Comparison of ENCODE assay signal across 9 mouse cellular contexts in genomic region chr2:143545299-143545751, GRCm38 (mm10). TPM values are rescaled to one million over a fixed set of nuclear protein-coding genes. Genes with fewer than 3 reads are reported as not detected.
A peak's percentile ranks its signal among the peaks of the same experiment; 100 is the strongest.
DNase-seq lines count a peak whose midpoint lies in the region; ATAC-seq lines count a peak whose summit lies in the region.
"Had no signal": no experiment of that assay in that cellular context is flagged by ENCODE, and none has a peak within 500 bp of the region (broad histone marks: within the 10 kb centered on the region; RNA-seq: fewer than 3 reads in every experiment).

No protein-coding gene starts in this region.

- H3K9me3 ChIP-seq in heart, embryonic 12.5 days (replicated peaks), result no peaks in the 10 kb centered on the region
- H3K9me3 ChIP-seq in forebrain, embryonic 13.5 days (replicated peaks), result no peaks in the 10 kb centered on the region
- H3K9me3 ChIP-seq in neural tube, embryonic 14.5 days (ENCODE audit: control insufficient read depth, low read length), result no peaks in the 10 kb centered on the region

- WGBS in heart, embryonic 12.5 days, result under 1% methylated on average over 7 of the region's 7 CpGs
- WGBS in forebrain, embryonic 13.5 days, result 2% methylated on average over 7 of the region's 7 CpGs
- 2% methylated on average over 7 of the region's 7 CpGs for WGBS in neural tube, embryonic 14.5 days

- no peak for ATAC-seq in heart, embryonic 12.5 days (ENCODE audit: insufficient number of reproducible peaks, low FRiP score)
- ATAC-seq in cerebellum, adult (ENCODE audit: insufficient number of reproducible peaks, low FRiP score, low TSS enrichment), result peak; percentile 31
- ATAC-seq in forebrain, embryonic 13.5 days, result peak; percentile 46
- ATAC-seq in neural tube, embryonic 14.5 days (ENCODE audit: low read depth), result peak; percentile 22
- ATAC-seq in erythroblast, adult 5-6 weeks (replicated peaks; ENCODE audit: low FRiP score, poor library complexity, severe bottlenecking), result no peak

- intact Hi-C loops in left cerebral cortex, postnatal 14 days (cut with DNase I), result loop anchor here (5.0 to 10.0 kb wide), 4 partner anchors 91 to 433 kb away; no protein-coding TSS in a partner anchor

- H3K27ac ChIP-seq in heart, embryonic 12.5 days (ENCODE audit: poor library complexity, severe bottlenecking), result no peak overlapping the region
- H3K27ac ChIP-seq in forebrain, embryonic 13.5 days, result peak overlapping the region; percentile 70
- H3K27ac ChIP-seq in neural tube, embryonic 14.5 days (ENCODE audit: low read depth, low read length), result peak overlapping the region; percentile 87

- no peak for DNase-seq in heart, adult 8-10 months (ENCODE audit: low spot score)
- peak; percentile 15 to 31 for DNase-seq in left cerebral cortex, postnatal 14 days (ENCODE audit: low spot score in 2 of 2)
- no peak for DNase-seq in ovary, postnatal 14 days (ENCODE audit: low spot score)

- H3K27me3 ChIP-seq in heart, embryonic 12.5 days (replicated peaks), result peaks cover 67% of the 10 kb centered on the region
- peaks cover 29% of the 10 kb centered on the region for H3K27me3 ChIP-seq in forebrain, embryonic 13.5 days
- H3K27me3 ChIP-seq in neural tube, embryonic 14.5 days (ENCODE audit: control insufficient read depth, insufficient read depth, low read length), result peaks cover 6% of the 10 kb centered on the region; the same call in 1 of the 2 replicates

- H3K9ac ChIP-seq in heart, embryonic 12.5 days, result peak overlapping the region; percentile 26; the same call in 1 of the 2 replicates
- peak overlapping the region; percentile 71 for H3K9ac ChIP-seq in forebrain, embryonic 13.5 days
- peak overlapping the region; percentile 68 for H3K9ac ChIP-seq in neural tube, embryonic 14.5 days (replicated peaks; ENCODE audit: low read depth, low read length)

- no peaks in the 10 kb centered on the region for H3K36me3 ChIP-seq in heart, embryonic 12.5 days
- no peaks in the 10 kb centered on the region for H3K36me3 ChIP-seq in forebrain, embryonic 13.5 days (ENCODE audit: poor library complexity, severe bottlenecking)
- no peaks in the 10 kb centered on the region for H3K36me3 ChIP-seq in neural tube, embryonic 14.5 days (ENCODE audit: control insufficient read depth, insufficient read depth, low read length)

- peak overlapping the region; percentile 50 for H3K4me3 ChIP-seq in heart, embryonic 12.5 days
- H3K4me3 ChIP-seq in forebrain, embryonic 13.5 days, result peak overlapping the region; percentile 59
- H3K4me3 ChIP-seq in neural tube, embryonic 14.5 days (ENCODE audit: low read depth, low read length), result peak overlapping the region; percentile 51

- peaks cover 13% of the 10 kb centered on the region for H3K4me1 ChIP-seq in heart, embryonic 12.5 days (replicated peaks)
- H3K4me1 ChIP-seq in forebrain, embryonic 13.5 days, result peaks cover 26% of the 10 kb centered on the region
- H3K4me1 ChIP-seq in neural tube, embryonic 14.5 days (ENCODE audit: control insufficient read depth, insufficient read depth, low read length), result no peaks in the 10 kb centered on the region; the same call in 1 of the 2 replicates

- H3K4me2 ChIP-seq in heart, embryonic 12.5 days, result peak overlapping the region; percentile 87
- H3K4me2 ChIP-seq in forebrain, embryonic 13.5 days, result peak overlapping the region; percentile 78
- H3K4me2 ChIP-seq in neural tube, embryonic 14.5 days (ENCODE audit: low read depth, low read length), result peak overlapping the region; percentile 74

RNA-seq across cellular contexts. Expression of gene Pcsk2, which starts 0.6 kb away (rescaled TPM):
- 0.09 TPM in 1 of 2 replicates, not detected in the other for polyA plus RNA-seq in heart, embryonic 12.5 days (2016; fragmentation: Nextera tagmentation; extraction: Ambion mirVana)
- total RNA-seq in heart, adult 8-10 months (2022), result under 1 TPM in 2 of 4 experiments, not detected in 2; 0.06 TPM
- polyA plus RNA-seq in forebrain, embryonic 13.5 days (2015; fragmentation: Nextera tagmentation; extraction: Ambion mirVana), result 6.4 and 7.2 TPM in 2 replicates
- total RNA-seq in left cerebral cortex, postnatal 14 days (2021), result 100 to 1,000 TPM; 233 to 246 TPM
- polyA plus RNA-seq in neural tube, embryonic 14.5 days (2014; fragmentation: Nextera tagmentation; extraction: Ambion mirVana), result 36.8 and 37.4 TPM in 2 replicates
- total RNA-seq in erythroblast, adult 5-6 weeks (2015; ENCODE audit: low replicate concordance), result not detected in 2 replicates
- total RNA-seq in erythroblast, adult 5-6 weeks (2017; ENCODE audit: low replicate concordance), result not detected in 2 replicates
- total RNA-seq: CH12.LX had no signal

Comparison
In these comparisons a context has a peak if more than half of its experiments do, and no peak if none do; other contexts are left out.
1. ATAC-seq: peak in cerebellum, adult (single experiment), forebrain, embryonic 13.5 days (single experiment) and neural tube, embryonic 14.5 days (single experiment); none in heart, embryonic 12.5 days (single experiment) and erythroblast, adult 5-6 weeks (single experiment).
2. DNase-seq: peak in left cerebral cortex, postnatal 14 days (2 of 2); none in heart, adult 8-10 months (single experiment) and ovary, postnatal 14 days (single experiment).
3. RNA of gene Pcsk2, which starts 0.6 kb away (total RNA-seq): 233 to 246 TPM in left cerebral cortex, postnatal 14 days; 0.06 TPM in heart, adult 8-10 months and not detected in erythroblast, adult 5-6 weeks; every median in the first group is over 100 times any median in the second.
4. Peak in every context shown above with its lines, with median percentiles within 50 percentile points of each other: H3K4me2 ChIP-seq, H3K4me3 ChIP-seq and H3K9ac ChIP-seq.